Mouse (Mus musculus) heart, embryonic 14.5 days (tissue): Measurements from ENCODE around the gene Gpr61. TPM values are rescaled to one million over a fixed set of nuclear protein-coding genes. Genes with fewer than 3 reads are reported as not detected.

Experiments
- ATAC-seq: fragments of 200-750 bp; cut with Nextera tagmentation; 2 replicates; pipeline ENCODE4 v1.8.0; 2017; ENCODE audit warnings: low read depth, moderate TSS enrichment; ENCODE audit not compliant: insufficient number of reproducible peaks, insufficient read depth, low FRiP score
- H3K27ac ChIP-seq, 2 experiments: fragments of 200-500 bp in 1 of 2; fragments of 300-500 bp in 1 of 2; sonication (generic) in 1 of 2; replicated peaks in 1 of 2; 2 replicates each; pipeline ENCODE4 v1.5.1; 2012 to 2014; ENCODE audit warnings: low read depth in 2 of 2, low read length in 2 of 2, control low read depth in 1 of 2, mild to moderate bottlenecking in 1 of 2, mixed read lengths in 1 of 2; ENCODE audit not compliant: control insufficient read depth in 1 of 2, insufficient read depth in 1 of 2
- H3K27me3 ChIP-seq: fragments of 300-500 bp; sonication (generic); 2 replicates; pipeline ENCODE4 v1.6.1; 2014; ENCODE audit warnings: mild to moderate bottlenecking, low read length, control low read depth; ENCODE audit not compliant: control insufficient read depth, insufficient read depth
- H3K36me3 ChIP-seq: fragments of 300-500 bp; sonication (generic); 2 replicates; pipeline ENCODE4 v1.6.1; 2014; ENCODE audit warnings: mild to moderate bottlenecking, control low read depth, low read length, mixed read lengths; ENCODE audit not compliant: control insufficient read depth, insufficient read depth
- H3K4me1 ChIP-seq, 2 experiments: fragments of 200-500 bp in 1 of 2; fragments of 300-500 bp in 1 of 2; sonication (generic) in 1 of 2; 2 replicates each; pipeline ENCODE4 v1.6.1; 2012 to 2014; ENCODE audit warnings: low read length in 2 of 2, control low read depth in 1 of 2, mixed read lengths in 1 of 2; ENCODE audit not compliant: control insufficient read depth in 2 of 2, insufficient read depth in 2 of 2
- H3K4me2 ChIP-seq: fragments of 300-500 bp; sonication (generic); 2 replicates; pipeline ENCODE4 v1.6.1; 2014; ENCODE audit warnings: mild to moderate bottlenecking, low read length
- H3K4me3 ChIP-seq, 2 experiments: fragments of 200-500 bp in 1 of 2; fragments of 300-500 bp in 1 of 2; sonication (generic) in 1 of 2; 2 replicates each; pipeline ENCODE4 v1.5.1; 2012 to 2014; ENCODE audit warnings: low read length in 2 of 2, mild to moderate bottlenecking in 2 of 2, control low read depth in 1 of 2, low read depth in 1 of 2, moderate library complexity in 1 of 2; ENCODE audit not compliant: control insufficient read depth in 1 of 2, insufficient read depth in 1 of 2
- H3K9ac ChIP-seq: fragments of 300-500 bp; sonication (generic); 2 replicates; pipeline ENCODE4 v1.6.1; 2014; ENCODE audit warnings: mild to moderate bottlenecking, low read length
- H3K9me3 ChIP-seq: fragments of 300-500 bp; sonication (generic); 2 replicates; pipeline ENCODE4 v1.6.1; 2016; ENCODE audit warnings: low read length, control low read depth; ENCODE audit not compliant: control insufficient read depth
- WGBS: fragments of 180-500 bp; shearing (Covaris S2); extraction: QIAGEN DNeasy Blood & Tissue Kit; methylation state at CpG from one replicate; pipeline ENCODE4 v1.1.7; 2014; 5-methylcytosine and 5-hydroxymethylcytosine counted together
- polyA plus RNA-seq: library from polyadenylated mRNA; unstranded; fragments of >200 nt; fragmentation: Nextera tagmentation; extraction: Ambion mirVana; gene quantifications from 2 replicates; pipeline ENCODE4 v1.2.1, GENCODE M21; 2014

Gpr61 gene
- polyA plus RNA-seq, 1 experiment from 2014 or later: 0.24 TPM

GRCm38 (mm10) chr3:108169199-108169598 lies 14.5 kb upstream of the Gpr61 start:
- H3K9me3 ChIP-seq: no peaks in the 10 kb centered on the region
- H3K4me1 ChIP-seq: peaks cover 0 to 2% of the 10 kb centered on the region in 2 experiments; a peak in 1 of 4 replicates
- H3K27ac ChIP-seq: no peak overlapping the region
- 38% methylated on average over 3 of the region's 3 CpGs for WGBS
- H3K36me3 ChIP-seq: no peaks in the 10 kb centered on the region
- no peak for ATAC-seq
- peaks cover 9% of the 10 kb centered on the region; the same call in 1 of the 2 replicates for H3K27me3 ChIP-seq
- H3K9ac ChIP-seq: no peak overlapping the region
- H3K4me2 ChIP-seq: no peak overlapping the region
- no peak overlapping the region for H3K4me3 ChIP-seq

GRCm38 (mm10) chr3:108167499-108167898 lies 12.8 kb upstream of the Gpr61 start:
- H3K27ac ChIP-seq: no peak overlapping the region
- peaks cover 0 to 2% of the 10 kb centered on the region in 2 experiments; a peak in 1 of 4 replicates for H3K4me1 ChIP-seq
- WGBS: 58% methylated on average over 14 of the region's 14 CpGs
- H3K9me3 ChIP-seq: no peaks in the 10 kb centered on the region
- H3K4me3 ChIP-seq: no peak overlapping the region
- H3K9ac ChIP-seq: no peak overlapping the region
- peaks cover 6% of the 10 kb centered on the region; the same call in 1 of the 2 replicates for H3K27me3 ChIP-seq
- no peak overlapping the region for H3K4me2 ChIP-seq
- no peak for ATAC-seq
- H3K36me3 ChIP-seq: no peaks in the 10 kb centered on the region

GRCm38 (mm10) chr3:108166486-108167211 lies 12.0 kb upstream of the Gpr61 start:
- no peak for ATAC-seq
- Histone ChIP-seq H3K9ac (no peak overlapping the region), H3K36me3 (no peaks in the 10 kb centered on the region), H3K4me1 (peaks cover 0 to 2% of the 10 kb centered on the region in 2 experiments; a peak in 1 of 4 replicates), H3K27me3 (peaks cover 6% of the 10 kb centered on the region; the same call in 1 of the 2 replicates), H3K9me3 (no peaks in the 10 kb centered on the region), H3K27ac (no peak overlapping the region), H3K4me2 (no peak overlapping the region), H3K4me3 (no peak overlapping the region)
- 36% methylated on average over 8 of the region's 11 CpGs for WGBS

- Histone ChIP-seq H3K9me3 (no peaks in the 10 kb centered on the region), H3K4me2 (no peak overlapping the region), H3K36me3 (no peaks in the 10 kb centered on the region), H3K4me3 (no peak overlapping the region), H3K4me1 (peaks cover 0 to 2% of the 10 kb centered on the region in 2 experiments; a peak in 1 of 4 replicates), H3K27me3 (peaks cover 6% of the 10 kb centered on the region; the same call in 1 of the 2 replicates), H3K9ac (no peak overlapping the region), H3K27ac (no peak overlapping the region)
- 60% methylated on average over 10 of the region's 10 CpGs for WGBS
- ATAC-seq: no peak
Measured at GRCm38 (mm10) chr3:108165532-108166315, 11.0 kb upstream of the Gpr61 start.

GRCm38 (mm10) chr3:108164807-108165206 lies 10.1 kb upstream of the Gpr61 start:
- peaks cover 6% of the 10 kb centered on the region; the same call in 1 of the 2 replicates for H3K27me3 ChIP-seq
- H3K27ac ChIP-seq: no peak overlapping the region
- no peaks in the 10 kb centered on the region for H3K9me3 ChIP-seq
- 22% methylated on average over 9 of the region's 9 CpGs for WGBS
- no peaks in the 10 kb centered on the region for H3K36me3 ChIP-seq
- peak overlapping the region; percentile 37; the same call in 1 of the 2 replicates for H3K4me2 ChIP-seq
- peak; percentile 40; the same call in 1 of the 2 replicates for ATAC-seq
- H3K4me1 ChIP-seq: peaks cover 0 to 2% of the 10 kb centered on the region in 2 experiments; a peak in 1 of 4 replicates
- H3K9ac ChIP-seq: no peak overlapping the region
- no peak overlapping the region for H3K4me3 ChIP-seq

- Histone ChIP-seq H3K36me3 (no peaks in the 10 kb centered on the region), H3K9ac (no peak overlapping the region), H3K4me3 (no peak overlapping the region), H3K27me3 (peaks cover 6% of the 10 kb centered on the region; the same call in 1 of the 2 replicates), H3K4me2 (no peak overlapping the region), H3K4me1 (peaks cover 5 to 9% of the 10 kb centered on the region in 2 experiments), H3K9me3 (no peaks in the 10 kb centered on the region), H3K27ac (no peak overlapping the region)
- WGBS: 67% methylated on average over 5 of the region's 5 CpGs
- no peak for ATAC-seq
Measured at GRCm38 (mm10) chr3:108164091-108164490, 9.4 kb upstream of the Gpr61 start.

GRCm38 (mm10) chr3:108158383-108159037 lies 3.8 kb upstream of the Gpr61 start:
- 29% methylated on average over 9 of the region's 9 CpGs for WGBS

More at GRCm38 (mm10) chr3:108158383-108159037, 3.8 kb upstream of the Gpr61 start:
- ATAC-seq: peak; percentile 80
- H3K9ac ChIP-seq: peak overlapping the region; percentile 34; the same call in 1 of the 2 replicates
- H3K9me3 ChIP-seq: no peaks in the 10 kb centered on the region
- H3K27me3 ChIP-seq: no peaks in the 10 kb centered on the region
- peaks cover 15 to 19% of the 10 kb centered on the region in 2 experiments for H3K4me1 ChIP-seq
- H3K4me3 ChIP-seq: no peak overlapping the region
- peak overlapping the region; percentile 75 to 85 for H3K27ac ChIP-seq
- peak overlapping the region; percentile 54 for H3K4me2 ChIP-seq
- H3K36me3 ChIP-seq: no peaks in the 10 kb centered on the region
